Mouse (Mus musculus) bone marrow macrophage, adult 2 months (primary cell): ENCODE measurements around the gene Ube2cbp.

ENCODE experiments used
- CTCF ChIP-seq: IDR thresholded peaks from 2 replicates; pipeline ENCODE4 v1.5.1; 2012; ENCODE audit warnings: low read depth, mild to moderate bottlenecking, low read length, moderate library complexity
- POLR2A ChIP-seq: IDR thresholded peaks from 2 replicates; pipeline ENCODE4 v1.6.1; 2012; ENCODE audit warnings: mild to moderate bottlenecking, low read depth, low read length, borderline replicate concordance

- TF ChIP-seq POLR2A (no peak), CTCF (no peak)
Measured at GRCm38 (mm10) chr9:86355851-86356250, 108.9 kb downstream of the Ube2cbp start.
